Mouse (Mus musculus): Measurements from ENCODE around the gene Slc48a1. TPM values are rescaled to one million over a fixed set of nuclear protein-coding genes. Genes with fewer than 3 reads are reported as not detected.

Slc48a1 gene
- polyA plus RNA-seq, 1 experiment from 2014 or later: 24.3 TPM

DNA sequence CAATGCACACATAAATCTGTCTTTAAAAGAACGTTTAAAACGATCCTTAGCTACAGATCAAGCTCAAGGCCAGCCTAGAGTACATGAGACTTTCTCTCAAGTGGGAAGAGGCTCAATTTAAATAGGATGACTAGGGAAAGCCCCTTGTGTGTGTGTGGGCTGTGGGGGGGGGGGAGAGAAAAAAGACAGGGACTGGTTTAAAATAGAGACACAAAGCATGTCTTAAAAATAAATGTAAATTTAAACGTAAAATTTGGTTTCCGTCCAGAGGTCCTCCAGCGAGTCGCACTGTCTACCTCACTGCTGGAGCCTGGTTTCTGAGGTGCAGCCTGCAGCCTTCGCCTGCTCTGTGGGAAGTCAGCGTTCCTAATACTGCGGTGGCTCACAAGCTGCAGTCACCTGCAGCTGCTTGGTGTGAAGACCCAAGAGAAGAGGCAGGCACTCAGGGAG, 38.0 kb upstream of the Slc48a1 start:
- Histone ChIP-seq H3K4me1 (replicated peaks; ENCODE audit: control insufficient read depth, insufficient read depth, low read length) (no peaks in the 10 kb centered on the region), H3K27me3 (replicated peaks; ENCODE audit: control insufficient read depth, insufficient read depth, low read length) (no peaks in the 10 kb centered on the region), H3K9me3 (ENCODE audit: control insufficient read depth) (no peaks in the 10 kb centered on the region), H3K4me3 (ENCODE audit: low read depth, low read length) (no peak overlapping the region), H3K9ac (ENCODE audit: low read depth, low read length) (no peak overlapping the region), H3K27ac (ENCODE audit: low read depth, low read length) (no peak overlapping the region), H3K36me3 (ENCODE audit: control insufficient read depth, insufficient read depth) (no peaks in the 10 kb centered on the region), H3K4me2 (replicated peaks; ENCODE audit: low read depth) (no peak overlapping the region)
- no peak for ATAC-seq
- no peak for TF ChIP-seq CTCF (IDR thresholded peaks at IDR 0.05; ENCODE audit: low read depth)
- WGBS: 73% methylated on average over 9 of the region's 9 CpGs

DNA sequence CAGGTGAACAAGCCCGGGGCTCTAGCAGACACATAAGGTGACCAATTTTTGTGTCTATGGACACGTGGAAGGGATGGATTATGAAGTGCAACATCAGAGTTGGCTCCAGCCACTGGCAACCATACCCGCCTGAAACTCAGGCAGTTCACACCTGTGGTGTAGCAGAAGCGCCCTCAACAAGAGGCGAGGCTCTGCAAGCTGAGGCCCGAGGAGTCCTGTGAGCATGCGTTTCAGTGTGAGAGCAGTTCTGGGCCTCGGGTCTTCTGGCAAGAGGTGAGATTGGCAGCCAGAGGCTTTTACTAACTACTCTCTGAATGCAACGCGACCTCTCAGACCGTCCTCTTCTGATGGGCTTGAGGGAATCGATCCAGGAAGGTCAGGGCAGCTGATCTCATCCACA, 36.7 kb upstream of the Slc48a1 start:
- no peak for ATAC-seq
- Histone ChIP-seq H3K4me3 (ENCODE audit: low read depth, low read length) (no peak overlapping the region), H3K9me3 (ENCODE audit: control insufficient read depth) (no peaks in the 10 kb centered on the region), H3K36me3 (ENCODE audit: control insufficient read depth, insufficient read depth) (no peaks in the 10 kb centered on the region), H3K4me1 (replicated peaks; ENCODE audit: control insufficient read depth, insufficient read depth, low read length) (no peaks in the 10 kb centered on the region), H3K27me3 (replicated peaks; ENCODE audit: control insufficient read depth, insufficient read depth, low read length) (no peaks in the 10 kb centered on the region), H3K9ac (ENCODE audit: low read depth, low read length) (no peak overlapping the region), H3K27ac (ENCODE audit: low read depth, low read length) (no peak overlapping the region), H3K4me2 (replicated peaks; ENCODE audit: low read depth) (no peak overlapping the region)
- WGBS: 81% methylated on average over 12 of the region's 12 CpGs
- no peak for TF ChIP-seq CTCF (IDR thresholded peaks at IDR 0.05; ENCODE audit: low read depth)

DNA sequence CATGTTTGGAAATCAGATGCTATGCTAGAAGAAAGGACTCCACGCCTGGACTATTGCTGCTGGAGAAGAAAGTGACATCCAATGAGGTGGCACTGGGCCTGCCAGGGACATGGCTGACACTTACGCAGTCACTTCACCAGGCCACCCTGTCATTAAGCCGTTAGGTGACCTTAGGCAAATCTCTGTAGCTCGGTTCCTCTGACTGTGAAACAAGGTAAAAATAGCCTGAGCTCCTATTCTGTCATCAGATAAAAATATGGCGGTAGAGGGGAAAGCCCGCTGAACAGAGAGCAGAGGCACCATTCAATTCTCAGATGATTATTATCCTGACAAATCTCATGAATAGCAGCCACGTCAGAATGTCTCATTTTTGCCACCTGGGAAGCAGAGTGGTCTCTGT, 36.2 kb upstream of the Slc48a1 start:
- 65% methylated on average over 7 of the region's 7 CpGs for WGBS
- ATAC-seq: no peak
- no peak for TF ChIP-seq CTCF (IDR thresholded peaks at IDR 0.05; ENCODE audit: low read depth)

DNA sequence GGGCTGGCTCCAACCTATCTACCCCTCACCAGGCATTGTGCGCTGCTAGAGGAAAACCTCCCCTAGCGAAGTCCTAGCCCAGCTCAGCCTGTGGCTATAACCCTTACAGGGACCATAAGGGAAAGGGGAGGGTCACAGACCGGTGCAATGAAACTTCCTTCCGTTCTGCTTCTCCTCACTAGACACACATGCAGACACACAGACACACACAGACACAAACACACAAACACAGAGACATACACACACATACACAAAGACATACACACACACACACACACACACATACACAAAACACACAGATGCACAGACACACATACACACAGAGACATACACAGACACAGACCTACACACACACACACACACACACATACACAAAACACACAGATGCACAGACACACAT, 35.7 kb upstream of the Slc48a1 start:
- no peaks in the 10 kb centered on the region for H3K9me3 ChIP-seq (ENCODE audit: control insufficient read depth)
- H3K4me2 ChIP-seq (replicated peaks; ENCODE audit: low read depth): no peak overlapping the region
- no peak overlapping the region for H3K4me3 ChIP-seq (ENCODE audit: low read depth, low read length)
- no peak overlapping the region for H3K9ac ChIP-seq (ENCODE audit: low read depth, low read length)
- no peak for ATAC-seq
- no peaks in the 10 kb centered on the region for H3K4me1 ChIP-seq (replicated peaks; ENCODE audit: control insufficient read depth, insufficient read depth, low read length)
- no peaks in the 10 kb centered on the region for H3K27me3 ChIP-seq (replicated peaks; ENCODE audit: control insufficient read depth, insufficient read depth, low read length)
- TF ChIP-seq CTCF (IDR thresholded peaks at IDR 0.05; ENCODE audit: low read depth): no peak
- H3K36me3 ChIP-seq (ENCODE audit: control insufficient read depth, insufficient read depth): no peaks in the 10 kb centered on the region
- no peak overlapping the region for H3K27ac ChIP-seq (ENCODE audit: low read depth, low read length)
- 67% methylated on average over 4 of the region's 4 CpGs for WGBS

More for the DNA sequence above, 36.2 kb upstream of the Slc48a1 start:
- H3K4me1 ChIP-seq (replicated peaks; ENCODE audit: control insufficient read depth, insufficient read depth, low read length): no peaks in the 10 kb centered on the region
- no peaks in the 10 kb centered on the region for H3K9me3 ChIP-seq (ENCODE audit: control insufficient read depth)
- no peaks in the 10 kb centered on the region for H3K27me3 ChIP-seq (replicated peaks; ENCODE audit: control insufficient read depth, insufficient read depth, low read length)
- H3K4me3 ChIP-seq (ENCODE audit: low read depth, low read length): no peak overlapping the region
- no peak overlapping the region for H3K9ac ChIP-seq (ENCODE audit: low read depth, low read length)
- H3K4me2 ChIP-seq (replicated peaks; ENCODE audit: low read depth): no peak overlapping the region
- H3K36me3 ChIP-seq (ENCODE audit: control insufficient read depth, insufficient read depth): no peaks in the 10 kb centered on the region
- H3K27ac ChIP-seq (ENCODE audit: low read depth, low read length): no peak overlapping the region

DNA sequence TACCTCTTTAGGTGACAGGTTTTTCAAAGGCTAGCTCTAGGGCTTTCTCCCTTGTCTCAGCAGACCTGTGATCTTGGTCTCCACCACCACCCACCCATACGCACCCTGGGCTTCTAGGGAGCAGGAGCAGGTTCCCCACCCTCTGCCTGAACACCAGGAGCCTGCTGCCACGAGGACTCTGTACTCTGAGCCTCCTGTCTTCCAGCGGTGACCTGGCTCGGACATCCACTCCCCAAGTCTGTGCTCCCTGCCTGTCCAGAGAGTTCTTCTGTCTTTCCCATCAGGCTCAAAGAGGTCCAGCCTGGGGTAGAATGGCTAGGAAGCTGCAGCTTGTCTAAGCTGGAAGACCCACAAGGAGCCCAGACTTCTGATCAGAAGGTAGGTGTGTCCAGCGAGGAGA, 35.1 kb upstream of the Slc48a1 start:
- ATAC-seq: no peak
- Histone ChIP-seq H3K4me2 (replicated peaks; ENCODE audit: low read depth) (no peak overlapping the region), H3K4me3 (ENCODE audit: low read depth, low read length) (no peak overlapping the region), H3K27ac (ENCODE audit: low read depth, low read length) (no peak overlapping the region), H3K27me3 (replicated peaks; ENCODE audit: control insufficient read depth, insufficient read depth, low read length) (no peaks in the 10 kb centered on the region), H3K36me3 (ENCODE audit: control insufficient read depth, insufficient read depth) (no peaks in the 10 kb centered on the region), H3K4me1 (replicated peaks; ENCODE audit: control insufficient read depth, insufficient read depth, low read length) (no peaks in the 10 kb centered on the region), H3K9me3 (ENCODE audit: control insufficient read depth) (no peaks in the 10 kb centered on the region), H3K9ac (ENCODE audit: low read depth, low read length) (no peak overlapping the region)
- 76% methylated on average over 5 of the region's 5 CpGs for WGBS
- TF ChIP-seq CTCF (IDR thresholded peaks at IDR 0.05; ENCODE audit: low read depth): no peak

DNA sequence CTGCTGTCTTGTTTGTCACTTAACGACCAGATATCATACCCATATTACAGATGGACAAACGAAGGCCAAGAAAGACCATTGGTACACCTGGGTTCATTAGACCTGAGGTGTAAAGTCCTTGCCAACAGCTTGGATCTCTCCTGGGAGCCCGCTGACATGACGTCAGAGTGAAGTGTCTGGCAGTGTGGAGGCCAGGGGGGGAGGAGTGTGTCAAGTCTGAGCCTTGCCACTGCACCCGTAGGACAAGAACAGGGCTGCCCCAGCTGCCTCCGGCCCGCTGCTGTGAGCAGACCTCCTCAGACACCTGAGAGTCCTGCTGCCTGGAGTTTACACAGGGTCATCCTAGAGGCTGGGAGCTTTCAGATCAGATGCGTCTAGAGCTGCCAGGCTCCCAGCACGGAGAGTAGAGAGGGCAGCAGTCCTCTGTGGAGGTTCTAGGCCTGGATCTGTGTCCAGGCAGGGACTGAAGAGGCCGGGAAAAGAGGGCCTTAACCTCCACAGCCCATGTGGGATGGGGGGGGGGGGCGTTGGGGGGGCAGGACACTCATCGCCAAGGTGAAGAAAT, 34.3 kb upstream of the Slc48a1 start:
- TF ChIP-seq CTCF (IDR thresholded peaks at IDR 0.05; ENCODE audit: low read depth): no peak
- H3K27me3 ChIP-seq (replicated peaks; ENCODE audit: control insufficient read depth, insufficient read depth, low read length): no peaks in the 10 kb centered on the region
- H3K9me3 ChIP-seq (ENCODE audit: control insufficient read depth): no peaks in the 10 kb centered on the region
- H3K27ac ChIP-seq (ENCODE audit: low read depth, low read length): no peak overlapping the region
- no peak overlapping the region for H3K9ac ChIP-seq (ENCODE audit: low read depth, low read length)
- 67% methylated on average over 12 of the region's 12 CpGs for WGBS
- H3K4me2 ChIP-seq (replicated peaks; ENCODE audit: low read depth): no peak overlapping the region
- H3K4me3 ChIP-seq (ENCODE audit: low read depth, low read length): no peak overlapping the region
- no peaks in the 10 kb centered on the region for H3K36me3 ChIP-seq (ENCODE audit: control insufficient read depth, insufficient read depth)
- no peaks in the 10 kb centered on the region for H3K4me1 ChIP-seq (replicated peaks; ENCODE audit: control insufficient read depth, insufficient read depth, low read length)
- no peak for ATAC-seq

DNA sequence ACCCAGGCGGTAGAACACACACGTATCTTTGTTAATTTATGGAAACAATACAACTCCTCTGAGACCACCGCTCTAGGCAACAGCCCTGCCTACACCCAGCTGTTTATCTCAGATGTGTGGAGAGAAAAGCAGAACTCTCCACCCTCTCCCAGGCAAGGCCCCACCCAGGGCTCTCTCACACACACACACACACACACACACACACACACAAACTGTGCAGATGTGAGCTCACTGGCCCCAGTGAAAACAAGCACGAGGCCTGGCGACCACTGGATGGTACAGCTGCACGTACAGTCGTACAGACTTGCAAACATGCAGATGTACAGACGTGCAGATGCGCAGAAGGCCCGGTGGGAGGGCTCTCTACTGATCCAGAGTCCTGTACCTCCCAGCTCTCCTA, 33.4 kb upstream of the Slc48a1 start:
- no peak for ATAC-seq
- no peak overlapping the region for H3K27ac ChIP-seq (ENCODE audit: low read depth, low read length)
- no peaks in the 10 kb centered on the region for H3K9me3 ChIP-seq (ENCODE audit: control insufficient read depth)

More for the DNA sequence above, 33.4 kb upstream of the Slc48a1 start:
- H3K36me3 ChIP-seq (ENCODE audit: control insufficient read depth, insufficient read depth): no peaks in the 10 kb centered on the region
- no peaks in the 10 kb centered on the region for H3K4me1 ChIP-seq (replicated peaks; ENCODE audit: control insufficient read depth, insufficient read depth, low read length)
- no peaks in the 10 kb centered on the region for H3K27me3 ChIP-seq (replicated peaks; ENCODE audit: control insufficient read depth, insufficient read depth, low read length)
- no peak overlapping the region for H3K9ac ChIP-seq (ENCODE audit: low read depth, low read length)
- WGBS: 56% methylated on average over 10 of the region's 10 CpGs
- H3K4me3 ChIP-seq (ENCODE audit: low read depth, low read length): no peak overlapping the region
- no peak overlapping the region for H3K4me2 ChIP-seq (replicated peaks; ENCODE audit: low read depth)
- no peak for TF ChIP-seq CTCF (IDR thresholded peaks at IDR 0.05; ENCODE audit: low read depth)

All from intestine, postnatal 0 days (tissue).